Mouse (Mus musculus): ENCODE measurements around the gene Mrgprf.

Gene Mrgprf

GRCm38 (mm10) chr7:145335199-145335598, 34.6 kb downstream of the Mrgprf start:
- DNase-seq (ENCODE audit: low read depth, low spot score) = no peak

- DNase-seq (ENCODE audit: low read depth, low spot score) = no peak
Measured at GRCm38 (mm10) chr7:145335616-145336332, 35.1 kb downstream of the Mrgprf start.

- DNase-seq (ENCODE audit: low read depth, low spot score) = no peak
Measured at GRCm38 (mm10) chr7:145337889-145338288, 37.3 kb downstream of the Mrgprf start.

GRCm38 (mm10) chr7:145340248-145340904, 39.7 kb downstream of the Mrgprf start:
- DNase-seq (ENCODE audit: low read depth, low spot score) = no peak
